In genomic region chr14:73424961-73425360, GRCm38 (mm10) we compare ENCODE assay signal across 18 mouse cellular contexts. TPM values are rescaled to one million over a fixed set of nuclear protein-coding genes. Genes with fewer than 3 reads are reported as not detected.
DNase-seq lines count a peak whose midpoint lies in the region; ATAC-seq and TF ChIP-seq lines count a peak whose summit lies in the region.
"Had no signal": no experiment of that assay in that cellular context is flagged by ENCODE, and none has a peak within 500 bp of the region (broad histone marks: within the 10 kb centered on the region; RNA-seq: fewer than 3 reads in every experiment).

No protein-coding gene starts in this region.

- intact Hi-C loops in gastrocnemius, adult 2 months (cut with DNase I), result no loop called here

- H3K4me2 ChIP-seq in stomach, postnatal 0 days (replicated peaks; ENCODE audit: low read depth), result no peak overlapping the region
- H3K4me2 ChIP-seq: limb, embryonic 12.5 days; liver, embryonic 13.5 days; neural tube, embryonic 12.5 days had no signal

- DNase-seq in gastrocnemius, adult 2 months, result no peak
- DNase-seq in gastrocnemius, adult 8-10 months (ENCODE audit: low spot score in 2 of 2), result no peak
- no peak for DNase-seq in layer of hippocampus, adult 2 months (ENCODE audit: low spot score in 2 of 2)
- no peak for DNase-seq in layer of hippocampus, adult 8-10 months (ENCODE audit: low spot score in 2 of 2)
- DNase-seq in cerebellum, adult 11-12 months, result peak; percentile 85
- peak; percentile 78 to 86 for DNase-seq in cerebellum, postnatal 25 days
- no peak for DNase-seq in stomach, postnatal 0 days (ENCODE audit: low spot score)
- no peak for DNase-seq in lung, adult 18-20 months
- DNase-seq: adrenal gland, postnatal 14 days; gastrocnemius, postnatal 25 days; heart, postnatal 14 days; kidney, adult 8-10 months; liver, embryonic 13.5 days; thymus, adult 18-20 months had no signal

- no peak for TF ChIP-seq CTCF in gastrocnemius, adult 2 months (IDR thresholded peaks at IDR 0.05)
- TF ChIP-seq CTCF in layer of hippocampus, adult 2 months (conservative IDR thresholded peaks at IDR 0.05), result no peak
- TF ChIP-seq CTCF in stomach, postnatal 0 days (IDR thresholded peaks at IDR 0.05; ENCODE audit: low read depth), result no peak

- H3K27ac ChIP-seq in gastrocnemius, adult 2 months, result peak overlapping the region; percentile 46; the same call in 1 of the 2 replicates
- peak overlapping the region; percentile 58 for H3K27ac ChIP-seq in layer of hippocampus, adult 2 months
- no peak overlapping the region for H3K27ac ChIP-seq in stomach, postnatal 0 days (replicated peaks)
- H3K27ac ChIP-seq: heart, embryonic 10.5 days; limb, embryonic 12.5 days; liver, embryonic 13.5 days; neural tube, embryonic 12.5 days had no signal

- H3K27me3 ChIP-seq in stomach, postnatal 0 days (ENCODE audit: control insufficient read depth, insufficient read depth, low read length), result no peaks in the 10 kb centered on the region
- H3K27me3 ChIP-seq: limb, embryonic 12.5 days; liver, embryonic 13.5 days; megakaryocyte, embryonic 14.5 days; neural tube, embryonic 12.5 days had no signal

- no peak overlapping the region for H3K9ac ChIP-seq in stomach, postnatal 0 days (ENCODE audit: low read length)
- H3K9ac ChIP-seq: limb, embryonic 12.5 days; liver, embryonic 13.5 days; neural tube, embryonic 12.5 days had no signal

- no peaks in the 10 kb centered on the region for H3K36me3 ChIP-seq in stomach, postnatal 0 days (ENCODE audit: control insufficient read depth, insufficient read depth, low read length)
- H3K36me3 ChIP-seq: heart, embryonic 10.5 days; limb, embryonic 12.5 days; liver, embryonic 13.5 days; neural tube, embryonic 12.5 days had no signal

- 66% methylated on average over 6 of the region's 6 CpGs for WGBS in stomach, postnatal 0 days

- no peaks in the 10 kb centered on the region for H3K4me1 ChIP-seq in stomach, postnatal 0 days (replicated peaks; ENCODE audit: control insufficient read depth, insufficient read depth)
- H3K4me1 ChIP-seq: heart, embryonic 10.5 days; neural tube, embryonic 12.5 days had no signal

- ATAC-seq in stomach, postnatal 0 days (ENCODE audit: low FRiP score, low TSS enrichment), result no peak

- no peak overlapping the region for H3K4me3 ChIP-seq in gastrocnemius, adult 2 months
- H3K4me3 ChIP-seq in layer of hippocampus, adult 2 months, result no peak overlapping the region
- H3K4me3 ChIP-seq in stomach, postnatal 0 days (ENCODE audit: low read depth, low read length), result no peak overlapping the region
- H3K4me3 ChIP-seq: heart, embryonic 10.5 days; limb, embryonic 12.5 days; liver, embryonic 13.5 days; megakaryocyte, embryonic 14.5 days; neural tube, embryonic 12.5 days had no signal

- no peaks in the 10 kb centered on the region for H3K9me3 ChIP-seq in stomach, postnatal 0 days (ENCODE audit: control insufficient read depth, low read length)
- H3K9me3 ChIP-seq: heart, embryonic 10.5 days; limb, embryonic 12.5 days; liver, embryonic 13.5 days; megakaryocyte, embryonic 14.5 days; neural tube, embryonic 12.5 days had no signal

- TF ChIP-seq EP300 in stomach, postnatal 0 days (optimal IDR thresholded peaks at IDR 0.05), result no peak

RNA-seq across cellular contexts. Expression of gene Itm2b, which starts 39.9 kb away (rescaled TPM):
- 100 to 1,000 TPM; 255 to 336 TPM for total RNA-seq in gastrocnemius, adult 2 months (2021)
- 100 to 1,000 TPM; 232 to 300 (median 269) TPM for total RNA-seq in gastrocnemius, adult 8-10 months (2022)
- 1,000 to 10,000 TPM in 1 of 2 experiments, 100 to 1,000 TPM in 1; 989 to 1,035 TPM for total RNA-seq in layer of hippocampus, adult 2 months (2021)
- 1,000 to 10,000 TPM in 2 of 4 experiments, 100 to 1,000 TPM in 2; 897 to 1,139 (median 988) TPM for total RNA-seq in layer of hippocampus, adult 8-10 months (2022)
- polyA plus RNA-seq in stomach, postnatal 0 days (2015; fragmentation: Nextera tagmentation; extraction: Ambion mirVana), result 1,381 and 1,408 TPM in 2 replicates

Comparison
In these comparisons a context has a peak if more than half of its experiments do, and no peak if none do; other contexts are left out.
1. DNase-seq: peak in cerebellum, adult 11-12 months (single experiment) and cerebellum, postnatal 25 days (2 of 2); none in gastrocnemius, adult 2 months (single experiment), gastrocnemius, adult 8-10 months (0 of 2), layer of hippocampus, adult 2 months (0 of 2), layer of hippocampus, adult 8-10 months (0 of 2), stomach, postnatal 0 days (single experiment) and lung, adult 18-20 months (0 of 2).